Mouse (Mus musculus) ES-Bruce4 (cell line): ENCODE data around the gene Hip1r. TPM values are rescaled to one million over a fixed set of nuclear protein-coding genes. Genes with fewer than 3 reads are reported as not detected.

ENCODE experiments used
- H3K27ac ChIP-seq: 2 replicates; pipeline ENCODE4 v1.5.1; 2012; ENCODE audit warnings: low read length, inconsistent platforms; ENCODE audit not compliant: insufficient read depth
- H3K27me3 ChIP-seq: 2 replicates; pipeline ENCODE4 v1.6.1; 2012; ENCODE audit warnings: mild to moderate bottlenecking, low read length, inconsistent platforms; ENCODE audit not compliant: control insufficient read depth, poor library complexity, insufficient read depth, severe bottlenecking
- H3K36me3 ChIP-seq: 2 replicates; pipeline ENCODE4 v1.6.1; 2012; ENCODE audit warnings: inconsistent platforms, mild to moderate bottlenecking, low read length, moderate library complexity; ENCODE audit not compliant: control insufficient read depth, poor library complexity, insufficient read depth, severe bottlenecking
- H3K4me1 ChIP-seq: one replicate; pipeline ENCODE4 v1.8.1; 2011; ENCODE audit warnings: low read length; ENCODE audit not compliant: control insufficient read depth, insufficient read depth
- H3K4me3 ChIP-seq: 2 replicates; pipeline ENCODE4 v1.5.1; 2011; ENCODE audit warnings: low read depth, mild to moderate bottlenecking, low read length
- H3K9ac ChIP-seq: 2 replicates; pipeline ENCODE4 v1.6.1; 2012; ENCODE audit warnings: low read depth, mild to moderate bottlenecking, inconsistent platforms; ENCODE audit not compliant: poor library complexity, severe bottlenecking
- H3K9me3 ChIP-seq: replicated peaks from 2 replicates; pipeline ENCODE4 v1.6.1; 2012; ENCODE audit warnings: mild to moderate bottlenecking, low read length, inconsistent platforms; ENCODE audit not compliant: control insufficient read depth, poor library complexity, insufficient read depth, severe bottlenecking
- CTCF ChIP-seq: IDR thresholded peaks from one replicate; pipeline ENCODE4 v1.8.1; 2011; ENCODE audit warnings: low read depth, low read length
- EP300 ChIP-seq: IDR thresholded peaks from 2 replicates; pipeline ENCODE4 v1.6.1; 2011; ENCODE audit warnings: low read depth, low read length; ENCODE audit not compliant: insufficient read depth
- POLR2A ChIP-seq: IDR thresholded peaks from one replicate; pipeline ENCODE4 v1.8.1; 2011; ENCODE audit warnings: low read length; ENCODE audit not compliant: insufficient read depth
- polyA plus RNA-seq: library from polyadenylated mRNA; stranded (reverse); fragments of >200 nt; gene quantifications from 2 replicates; pipeline ENCODE4 v1.2.4, GENCODE M21; 2011; ENCODE audit warnings: low read depth; ENCODE audit not compliant: missing spikeins, insufficient read depth, insufficient read length

The Hip1r gene
- polyA plus RNA-seq, 1 experiment: 17.4 TPM

DNA sequence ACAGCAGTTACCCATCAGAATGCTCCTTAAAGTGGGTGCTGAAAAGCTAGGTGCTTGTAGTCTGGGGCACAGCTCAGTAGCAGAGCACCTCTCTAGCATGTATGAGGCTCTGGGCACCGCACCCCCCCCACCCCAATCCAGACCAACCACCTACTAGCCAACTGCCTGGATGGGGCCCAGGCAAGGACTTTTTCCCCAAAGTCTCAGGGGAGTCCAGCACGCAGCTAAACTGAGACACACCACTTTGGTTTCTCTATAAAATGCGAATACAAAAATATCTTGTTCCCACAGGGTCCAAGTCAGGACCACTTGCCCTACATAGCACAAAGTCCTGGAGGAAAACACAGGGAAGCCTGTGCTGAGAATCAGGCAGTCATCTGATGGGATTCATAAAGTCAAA lies 40.8 kb downstream of the Hip1r start:
- Histone ChIP-seq H3K27me3 (no peaks in the 10 kb centered on the region), H3K27ac (no peak overlapping the region), H3K4me1 (peaks cover 2% of the 10 kb centered on the region), H3K4me3 (no peak overlapping the region), H3K9me3 (no peaks in the 10 kb centered on the region), H3K36me3 (no peaks in the 10 kb centered on the region; the same call in 1 of the 2 replicates), H3K9ac (no peak overlapping the region)
- no peak for TF ChIP-seq CTCF
- TF ChIP-seq EP300: no peak
- TF ChIP-seq POLR2A: no peak

DNA sequence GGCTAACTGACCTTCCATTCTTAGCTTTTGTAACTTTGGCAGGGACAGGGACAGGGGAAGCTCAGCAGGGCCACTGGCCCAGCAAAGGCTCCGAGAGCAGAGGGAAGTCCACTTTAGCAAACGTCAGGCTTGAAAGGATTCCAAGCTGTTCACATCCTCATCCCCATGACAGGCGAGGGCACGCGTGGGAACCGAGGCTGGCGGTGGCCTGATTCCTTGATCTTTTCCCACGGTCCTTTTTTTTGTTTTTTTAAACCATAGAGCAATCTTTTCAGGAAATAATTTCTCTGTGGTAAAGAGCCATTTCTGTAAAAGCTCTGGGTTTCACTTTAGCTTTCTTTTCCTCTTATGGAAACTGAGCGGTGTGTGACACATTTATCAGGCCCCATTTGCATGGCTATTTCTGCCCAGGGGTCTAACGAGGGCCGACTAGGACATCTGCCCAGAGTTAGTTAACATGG lies 41.4 kb downstream of the Hip1r start:
- Histone ChIP-seq H3K36me3 (no peaks in the 10 kb centered on the region), H3K27ac (no peak overlapping the region), H3K4me1 (peaks cover 2% of the 10 kb centered on the region), H3K9me3 (no peaks in the 10 kb centered on the region), H3K4me3 (no peak overlapping the region), H3K9ac (no peak overlapping the region), H3K27me3 (no peaks in the 10 kb centered on the region)
- TF ChIP-seq CTCF: no peak
- TF ChIP-seq POLR2A: no peak
- no peak for TF ChIP-seq EP300

GRCm38 (mm10) chr5:124015727-124016126 lies 42.3 kb downstream of the Hip1r start:
- Histone ChIP-seq H3K4me3 (no peak overlapping the region), H3K36me3 (no peaks in the 10 kb centered on the region), H3K27me3 (no peaks in the 10 kb centered on the region), H3K4me1 (peaks cover 2% of the 10 kb centered on the region), H3K9ac (no peak overlapping the region), H3K27ac (no peak overlapping the region), H3K9me3 (no peaks in the 10 kb centered on the region)
- no peak for TF ChIP-seq EP300
- TF ChIP-seq CTCF: no peak
- no peak for TF ChIP-seq POLR2A

- Histone ChIP-seq H3K9ac (no peak overlapping the region), H3K36me3 (no peaks in the 10 kb centered on the region), H3K4me3 (no peak overlapping the region), H3K4me1 (peaks cover 2% of the 10 kb centered on the region), H3K27me3 (no peaks in the 10 kb centered on the region), H3K27ac (no peak overlapping the region), H3K9me3 (no peaks in the 10 kb centered on the region)
- TF ChIP-seq EP300 (no peak), POLR2A (no peak), CTCF (no peak)
Measured at GRCm38 (mm10) chr5:124016291-124016821, 42.9 kb downstream of the Hip1r start.

DNA sequence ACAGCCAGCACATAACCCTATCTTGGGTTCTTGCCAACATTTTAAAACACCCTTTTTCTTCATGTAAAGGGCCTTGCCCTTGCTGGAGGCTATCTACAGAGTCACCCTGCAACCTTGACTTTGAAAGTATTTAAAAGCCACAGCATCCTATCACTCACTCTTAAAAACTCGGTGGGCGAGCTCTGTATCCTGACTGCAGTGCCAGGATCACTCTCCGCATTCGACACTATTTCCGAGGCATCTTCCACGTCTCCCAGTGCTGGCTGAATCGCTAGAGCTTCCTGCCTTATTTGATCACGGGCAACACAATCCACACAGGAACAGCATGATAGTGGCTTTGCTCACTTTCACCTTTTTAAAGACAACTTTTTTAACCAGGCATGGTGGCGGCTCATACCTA lies 44.5 kb downstream of the Hip1r start:
- no peaks in the 10 kb centered on the region for H3K36me3 ChIP-seq
- H3K27ac ChIP-seq: no peak overlapping the region
- H3K27me3 ChIP-seq: no peaks in the 10 kb centered on the region
- H3K9me3 ChIP-seq: no peaks in the 10 kb centered on the region
- H3K9ac ChIP-seq: no peak overlapping the region
- peaks cover 2% of the 10 kb centered on the region for H3K4me1 ChIP-seq
- TF ChIP-seq POLR2A (no peak), CTCF (no peak), EP300 (no peak)
- H3K4me3 ChIP-seq: no peak overlapping the region

DNA sequence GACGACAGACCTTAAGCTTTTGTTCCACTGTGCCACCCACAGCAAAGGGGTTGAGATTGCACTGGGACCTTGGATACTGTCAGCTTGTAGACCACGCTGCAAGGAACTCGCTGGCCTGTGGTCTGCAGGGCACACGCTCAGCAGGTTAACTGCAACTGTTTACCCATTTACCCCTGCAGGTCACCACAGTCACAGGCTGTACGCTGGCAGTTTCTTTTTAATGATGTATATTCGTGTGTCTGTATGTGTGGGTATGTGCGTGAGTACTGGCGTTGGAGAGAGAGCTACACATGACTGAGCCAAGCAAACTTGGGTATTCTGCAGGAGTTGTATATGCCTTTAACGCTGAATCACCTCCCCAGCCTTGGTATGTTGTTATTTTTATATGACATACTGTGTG lies 45.2 kb downstream of the Hip1r start:
- Histone ChIP-seq H3K27ac (no peak overlapping the region), H3K27me3 (no peaks in the 10 kb centered on the region), H3K36me3 (no peaks in the 10 kb centered on the region), H3K9ac (no peak overlapping the region), H3K9me3 (no peaks in the 10 kb centered on the region), H3K4me3 (no peak overlapping the region), H3K4me1 (peaks cover 2% of the 10 kb centered on the region)
- TF ChIP-seq EP300 (no peak), CTCF (no peak), POLR2A (no peak)
